Mouse (Mus musculus): ENCODE results near the gene Fgfr2. TPM values are rescaled to one million over a fixed set of nuclear protein-coding genes. Genes with fewer than 3 reads are reported as not detected.

Fgfr2 gene
- polyA plus RNA-seq, 1 experiment: 3.0 TPM

DNA sequence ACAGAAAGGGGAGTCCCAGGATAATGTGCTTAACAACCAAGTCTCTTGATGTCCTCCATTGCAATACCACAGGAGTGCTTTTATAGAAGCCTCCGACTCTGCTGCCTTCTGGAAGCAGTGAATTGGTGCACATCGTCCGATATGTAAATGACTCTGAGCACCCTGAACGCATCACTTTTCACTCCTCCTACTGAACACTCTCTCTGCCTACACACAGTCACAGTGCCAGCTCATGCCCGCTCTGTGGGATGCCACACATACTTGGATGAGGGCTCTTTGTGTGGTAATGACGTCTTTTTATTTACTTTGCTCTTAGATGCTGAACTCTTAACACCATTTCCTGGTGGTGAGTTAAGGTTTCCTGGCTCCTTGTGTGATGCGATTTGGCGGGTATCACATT, 1936.1 kb downstream of the Fgfr2 start:
- TF ChIP-seq POLR2A (IDR thresholded peaks at IDR 0.05; ENCODE audit: control insufficient read depth, low read depth, low read length): no peak
- no peak for TF ChIP-seq CTCF (IDR thresholded peaks at IDR 0.05; ENCODE audit: control insufficient read depth, insufficient read depth, insufficient replicate concordance, low read depth, low read length)
- Histone ChIP-seq H3K4me3 (ENCODE audit: control insufficient read depth, low read depth, low read length) (no peak overlapping the region), H3K27ac (ENCODE audit: control insufficient read depth, insufficient read depth, low read depth, low read length) (no peak overlapping the region), H3K27me3 (ENCODE audit: control insufficient read depth, insufficient read depth, low read length) (no peaks in the 10 kb centered on the region), H3K4me1 (ENCODE audit: control insufficient read depth, insufficient read depth, low read length) (peaks cover 9% of the 10 kb centered on the region), H3K36me3 (ENCODE audit: control insufficient read depth, insufficient read depth, low read length) (no peaks in the 10 kb centered on the region)

DNA sequence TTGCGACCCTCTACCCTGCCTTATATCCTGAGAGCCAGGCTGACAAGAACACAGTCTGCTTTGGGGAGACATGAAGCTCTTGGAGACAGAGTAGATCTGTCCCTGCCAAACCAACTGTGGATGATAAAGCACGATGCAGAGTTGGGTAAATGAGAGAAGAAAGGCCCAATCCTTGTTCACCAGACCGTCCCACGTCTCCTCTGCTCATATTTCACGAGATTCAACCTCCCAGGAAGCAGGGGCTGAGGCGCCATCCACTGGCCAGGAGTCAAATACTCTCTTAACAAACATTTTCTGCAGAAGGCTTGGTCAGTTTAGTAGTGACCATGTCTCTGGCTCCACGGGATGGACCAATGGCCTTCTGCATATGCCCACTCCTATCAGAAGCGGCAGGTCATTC, 1938.8 kb downstream of the Fgfr2 start:
- Histone ChIP-seq H3K4me1 (ENCODE audit: control insufficient read depth, insufficient read depth, low read length) (peaks cover 9% of the 10 kb centered on the region), H3K36me3 (ENCODE audit: control insufficient read depth, insufficient read depth, low read length) (no peaks in the 10 kb centered on the region), H3K4me3 (ENCODE audit: control insufficient read depth, low read depth, low read length) (no peak overlapping the region), H3K27me3 (ENCODE audit: control insufficient read depth, insufficient read depth, low read length) (no peaks in the 10 kb centered on the region), H3K27ac (ENCODE audit: control insufficient read depth, insufficient read depth, low read depth, low read length) (no peak overlapping the region)
- TF ChIP-seq CTCF (IDR thresholded peaks at IDR 0.05; ENCODE audit: control insufficient read depth, insufficient read depth, insufficient replicate concordance, low read depth, low read length) (no peak), POLR2A (IDR thresholded peaks at IDR 0.05; ENCODE audit: control insufficient read depth, low read depth, low read length) (no peak)

DNA sequence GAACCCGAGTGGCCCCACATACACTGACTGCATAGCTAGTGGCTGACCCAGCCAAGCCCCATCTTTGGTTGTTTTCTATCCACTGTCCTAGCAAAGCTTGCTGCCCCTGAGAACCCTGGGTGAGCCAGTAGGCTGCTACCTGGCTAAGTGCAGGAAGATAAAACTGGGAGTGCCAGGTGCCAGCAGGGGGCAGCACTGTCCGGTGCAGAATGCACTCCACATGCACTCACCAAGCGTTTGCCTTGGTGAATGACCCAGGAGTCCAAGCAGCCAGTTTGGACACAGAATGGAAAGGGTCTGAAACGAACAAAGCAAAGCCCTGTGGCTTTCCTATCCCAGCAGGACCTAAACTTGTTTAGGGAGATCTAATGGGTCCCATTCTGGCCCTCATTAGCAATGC, 1940.5 kb downstream of the Fgfr2 start:
- no peak for TF ChIP-seq POLR2A (IDR thresholded peaks at IDR 0.05; ENCODE audit: control insufficient read depth, low read depth, low read length)
- TF ChIP-seq CTCF (IDR thresholded peaks at IDR 0.05; ENCODE audit: control insufficient read depth, insufficient read depth, insufficient replicate concordance, low read depth, low read length): peak; percentile 89
- Histone ChIP-seq H3K27me3 (ENCODE audit: control insufficient read depth, insufficient read depth, low read length) (no peaks in the 10 kb centered on the region), H3K36me3 (ENCODE audit: control insufficient read depth, insufficient read depth, low read length) (no peaks in the 10 kb centered on the region), H3K4me1 (ENCODE audit: control insufficient read depth, insufficient read depth, low read length) (peaks cover 9% of the 10 kb centered on the region), H3K4me3 (ENCODE audit: control insufficient read depth, low read depth, low read length) (no peak overlapping the region), H3K27ac (ENCODE audit: control insufficient read depth, insufficient read depth, low read depth, low read length) (no peak overlapping the region)

DNA sequence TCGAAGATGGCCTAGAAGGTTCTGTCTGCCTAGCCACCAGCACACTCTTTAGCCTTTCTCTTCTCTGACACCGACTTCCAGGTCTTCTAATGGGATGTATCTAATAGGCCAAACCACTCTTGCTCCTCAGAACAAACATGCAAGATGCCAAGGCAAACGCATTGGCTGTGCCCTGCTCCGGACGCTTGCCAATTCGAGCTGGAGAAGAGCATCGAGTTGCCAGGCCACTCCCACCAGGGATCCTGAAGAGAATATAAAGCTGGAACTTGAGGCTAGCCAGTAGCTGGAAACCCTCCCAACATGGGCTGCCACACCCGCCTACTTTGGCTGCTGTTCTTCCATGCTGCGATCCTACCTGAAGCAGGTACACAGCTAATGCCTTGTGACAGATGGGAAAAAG, 1949.0 kb downstream of the Fgfr2 start, which contains the start of gene 5430419D17Rik:
Gene 5430419D17Rik (plus strand): TSS at position 282 of the 400 bp plus-strand sequence.
- Histone ChIP-seq H3K4me1 (ENCODE audit: control insufficient read depth, insufficient read depth, low read length) (no peaks in the 10 kb centered on the region), H3K4me3 (ENCODE audit: control insufficient read depth, low read depth, low read length) (no peak within 1 kb of the TSS), H3K36me3 (ENCODE audit: control insufficient read depth, insufficient read depth, low read length) (no peaks in the 10 kb centered on the region), H3K27me3 (ENCODE audit: control insufficient read depth, insufficient read depth, low read length) (no peaks in the 10 kb centered on the region), H3K27ac (ENCODE audit: control insufficient read depth, insufficient read depth, low read depth, low read length) (no peak within 1 kb of the TSS)
- TF ChIP-seq POLR2A (IDR thresholded peaks at IDR 0.05; ENCODE audit: control insufficient read depth, low read depth, low read length) (no peak), CTCF (IDR thresholded peaks at IDR 0.05; ENCODE audit: control insufficient read depth, insufficient read depth, insufficient replicate concordance, low read depth, low read length) (no peak)

DNA sequence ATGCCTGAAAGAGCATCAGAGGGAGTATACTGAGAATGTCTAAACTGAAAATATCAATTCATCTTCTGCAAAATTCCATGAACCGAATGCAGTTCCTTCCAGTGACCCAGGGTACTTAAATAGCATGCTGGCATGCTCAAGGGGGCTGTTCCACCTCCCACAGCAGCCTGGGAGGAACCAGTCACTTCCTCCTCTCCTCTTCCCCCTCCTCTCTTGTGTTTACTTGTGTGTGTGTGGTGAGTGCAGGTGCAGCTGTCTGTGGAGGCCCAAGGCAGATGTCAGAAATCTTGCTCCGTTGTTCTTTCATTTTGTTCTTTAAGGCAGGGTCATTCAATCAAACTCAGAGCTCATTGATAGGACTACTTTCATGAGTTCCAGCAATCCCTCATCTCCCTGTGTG, 1954.1 kb downstream of the Fgfr2 start:
- H3K4me1 ChIP-seq (ENCODE audit: control insufficient read depth, insufficient read depth, low read length): no peaks in the 10 kb centered on the region
- H3K4me3 ChIP-seq (ENCODE audit: control insufficient read depth, low read depth, low read length): no peak overlapping the region
- no peaks in the 10 kb centered on the region for H3K36me3 ChIP-seq (ENCODE audit: control insufficient read depth, insufficient read depth, low read length)
- H3K27ac ChIP-seq (ENCODE audit: control insufficient read depth, insufficient read depth, low read depth, low read length): no peak overlapping the region
- no peak for TF ChIP-seq POLR2A (IDR thresholded peaks at IDR 0.05; ENCODE audit: control insufficient read depth, low read depth, low read length)
- no peak for TF ChIP-seq CTCF (IDR thresholded peaks at IDR 0.05; ENCODE audit: control insufficient read depth, insufficient read depth, insufficient replicate concordance, low read depth, low read length)
- H3K27me3 ChIP-seq (ENCODE audit: control insufficient read depth, insufficient read depth, low read length): no peaks in the 10 kb centered on the region

DNA sequence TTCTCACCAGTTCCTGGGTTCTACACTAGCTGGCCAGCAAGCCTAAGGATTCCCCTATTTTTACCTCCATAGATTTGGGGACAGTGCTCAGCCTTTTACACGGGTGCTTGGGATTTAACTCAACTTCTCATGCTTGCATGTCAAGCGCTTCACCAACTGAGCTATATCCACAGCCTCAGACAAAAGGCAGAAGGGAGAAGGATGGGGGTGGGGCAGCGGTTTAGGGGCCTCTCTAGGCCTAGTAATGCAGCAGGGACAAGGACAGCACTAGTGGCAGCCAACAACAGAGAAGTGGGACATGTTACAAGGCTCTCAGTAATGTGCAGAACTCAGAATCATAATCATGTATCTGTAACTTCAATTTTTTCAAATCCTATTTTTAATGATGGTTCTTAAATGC, 1955.4 kb downstream of the Fgfr2 start:
- Histone ChIP-seq H3K27ac (ENCODE audit: control insufficient read depth, insufficient read depth, low read depth, low read length) (no peak overlapping the region), H3K36me3 (ENCODE audit: control insufficient read depth, insufficient read depth, low read length) (no peaks in the 10 kb centered on the region), H3K4me3 (ENCODE audit: control insufficient read depth, low read depth, low read length) (no peak overlapping the region), H3K4me1 (ENCODE audit: control insufficient read depth, insufficient read depth, low read length) (no peaks in the 10 kb centered on the region), H3K27me3 (ENCODE audit: control insufficient read depth, insufficient read depth, low read length) (no peaks in the 10 kb centered on the region)
- TF ChIP-seq CTCF (IDR thresholded peaks at IDR 0.05; ENCODE audit: control insufficient read depth, insufficient read depth, insufficient replicate concordance, low read depth, low read length) (no peak), POLR2A (IDR thresholded peaks at IDR 0.05; ENCODE audit: control insufficient read depth, low read depth, low read length) (no peak)

DNA sequence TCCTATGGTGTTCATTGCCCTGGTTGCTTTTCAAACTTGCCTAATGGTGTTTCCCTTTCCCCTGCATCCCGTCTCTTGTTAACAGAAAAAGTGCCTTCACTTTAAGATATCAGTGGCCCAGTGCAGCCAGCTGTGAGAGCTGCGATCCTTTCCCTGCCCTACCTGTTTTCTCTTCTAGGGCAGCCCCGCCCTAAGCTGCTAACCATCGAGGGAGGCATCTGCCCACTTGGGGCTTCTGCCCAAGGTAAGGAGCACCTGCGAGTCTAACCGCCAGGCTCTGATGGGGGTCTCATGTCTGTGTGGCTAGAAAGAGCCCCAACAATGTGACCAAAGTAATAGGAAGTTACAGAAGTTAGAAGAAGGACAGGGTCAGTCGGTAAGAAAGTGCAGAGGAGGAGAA, 1960.9 kb downstream of the Fgfr2 start:
- TF ChIP-seq POLR2A (IDR thresholded peaks at IDR 0.05; ENCODE audit: control insufficient read depth, low read depth, low read length) (no peak), CTCF (IDR thresholded peaks at IDR 0.05; ENCODE audit: control insufficient read depth, insufficient read depth, insufficient replicate concordance, low read depth, low read length) (no peak)

DNA sequence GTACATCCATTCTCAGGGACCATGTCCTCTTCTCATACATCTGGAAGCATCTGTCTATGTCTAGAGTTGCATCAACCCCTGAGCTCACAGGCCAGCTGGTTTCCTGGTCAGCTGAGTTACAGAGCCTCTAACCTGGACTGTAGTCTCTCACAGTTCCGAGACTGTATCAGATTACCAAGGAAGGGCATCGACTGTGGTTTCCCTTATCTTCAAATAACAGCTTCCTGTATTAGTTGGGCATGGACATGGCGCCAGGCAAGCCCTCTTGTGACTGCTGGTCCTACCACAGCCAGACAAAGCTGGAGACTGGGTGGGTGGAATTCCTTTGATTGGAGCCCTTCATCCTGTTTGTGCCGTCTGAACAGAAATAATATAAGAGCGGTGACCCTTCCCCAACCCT, 1970.1 kb downstream of the Fgfr2 start:
- Histone ChIP-seq H3K27me3 (ENCODE audit: control insufficient read depth, insufficient read depth, low read length) (no peaks in the 10 kb centered on the region), H3K4me1 (ENCODE audit: control insufficient read depth, insufficient read depth, low read length) (no peaks in the 10 kb centered on the region), H3K4me3 (ENCODE audit: control insufficient read depth, low read depth, low read length) (no peak overlapping the region), H3K27ac (ENCODE audit: control insufficient read depth, insufficient read depth, low read depth, low read length) (no peak overlapping the region), H3K36me3 (ENCODE audit: control insufficient read depth, insufficient read depth, low read length) (no peaks in the 10 kb centered on the region)
- TF ChIP-seq CTCF (IDR thresholded peaks at IDR 0.05; ENCODE audit: control insufficient read depth, insufficient read depth, insufficient replicate concordance, low read depth, low read length): no peak
- TF ChIP-seq POLR2A (IDR thresholded peaks at IDR 0.05; ENCODE audit: control insufficient read depth, low read depth, low read length): no peak

More for the DNA sequence above, 1960.9 kb downstream of the Fgfr2 start:
- Histone ChIP-seq H3K4me3 (ENCODE audit: control insufficient read depth, low read depth, low read length) (no peak overlapping the region), H3K27me3 (ENCODE audit: control insufficient read depth, insufficient read depth, low read length) (no peaks in the 10 kb centered on the region), H3K4me1 (ENCODE audit: control insufficient read depth, insufficient read depth, low read length) (no peaks in the 10 kb centered on the region), H3K27ac (ENCODE audit: control insufficient read depth, insufficient read depth, low read depth, low read length) (no peak overlapping the region), H3K36me3 (ENCODE audit: control insufficient read depth, insufficient read depth, low read length) (no peaks in the 10 kb centered on the region)
